Mouse (Mus musculus): ENCODE results near the gene Trim33. TPM values are rescaled to one million over a fixed set of nuclear protein-coding genes. Genes with fewer than 3 reads are reported as not detected.

The Trim33 gene
- total and polyA plus RNA-seq, 3 experiments: 20.2 to 30.4 TPM; not detected in 1

DNA sequence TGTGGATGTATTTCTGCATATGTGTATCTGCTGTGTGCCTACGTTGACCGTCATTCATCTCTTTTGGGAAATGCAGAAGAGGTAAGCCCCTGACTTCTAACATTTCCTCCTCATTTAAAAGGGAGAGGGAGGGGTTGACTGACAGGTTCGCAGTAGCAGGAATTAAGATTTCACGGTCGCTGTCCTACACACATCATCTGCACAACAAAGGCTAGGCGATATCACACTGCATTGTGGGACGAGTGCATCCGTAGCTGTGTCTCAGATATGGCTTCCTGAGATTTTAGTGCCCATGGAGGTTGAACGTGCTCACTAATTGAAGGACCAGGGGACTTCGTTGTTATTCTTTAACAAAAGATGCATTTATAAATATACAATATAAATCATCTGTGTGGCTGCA lies 123.1 kb downstream of the Trim33 start:
- no peak overlapping the region for H3K27ac ChIP-seq (ENCODE audit: control insufficient read depth, low read depth, low read length)
- no peak overlapping the region for H3K4me3 ChIP-seq (ENCODE audit: control insufficient read depth in 1 of 2, insufficient read depth in 1 of 2, low read depth in 2 of 2, low read length in 2 of 2)
- TF ChIP-seq CTCF (IDR thresholded peaks at IDR 0.05 in 2 of 3, conservative IDR thresholded peaks at IDR 0.05 in 1 of 3; ENCODE audit: control insufficient read depth in 1 of 3, insufficient read depth in 1 of 3, low read depth in 2 of 3, low read length in 3 of 3, poor library complexity in 1 of 3, severe bottlenecking in 1 of 3) (no peak), MAX (IDR thresholded peaks at IDR 0.05; ENCODE audit: low read length) (no peak), POLR2AphosphoS5 (IDR thresholded peaks at IDR 0.05; ENCODE audit: borderline replicate concordance, low read depth, low read length) (no peak), TAL1 (IDR thresholded peaks at IDR 0.05; ENCODE audit: low read length) (no peak), MEF2A (IDR thresholded peaks at IDR 0.05; ENCODE audit: extremely low read depth, insufficient replicate concordance, low read depth, low read length, poor library complexity, severe bottlenecking) (no peak), GATA1 (IDR thresholded peaks at IDR 0.05; ENCODE audit: low read depth, low read length) (no peak), USF1 (IDR thresholded peaks at IDR 0.05; ENCODE audit: low read depth, low read length) (no peak)
- H3K79me2 ChIP-seq (ENCODE audit: control insufficient read depth, insufficient read depth, low read length, poor library complexity): no peaks in the 10 kb centered on the region
- peaks cover 2 to 4% of the 10 kb centered on the region in 2 experiments; a peak in 2 of 4 replicates for H3K27me3 ChIP-seq (ENCODE audit: control insufficient read depth in 1 of 2, insufficient read depth in 2 of 2, low read length in 2 of 2)
- H3K9ac ChIP-seq (ENCODE audit: control insufficient read depth, low read depth, low read length, poor library complexity, severe bottlenecking): no peak overlapping the region
- no peak for DNase-seq (ENCODE audit: low read depth, low spot score)
- no peaks in the 10 kb centered on the region for H3K9me3 ChIP-seq (replicated peaks; ENCODE audit: insufficient read depth, low read length)
- no peaks in the 10 kb centered on the region for H3K36me3 ChIP-seq (ENCODE audit: control insufficient read depth in 1 of 2, insufficient read depth in 2 of 2, low read length in 2 of 2)
- H3K4me1 ChIP-seq (ENCODE audit: control insufficient read depth in 1 of 2, insufficient read depth in 2 of 2, low read length in 2 of 2): no peaks in the 10 kb centered on the region

- peaks cover 2 to 4% of the 10 kb centered on the region in 2 experiments; a peak in 2 of 4 replicates for H3K27me3 ChIP-seq (ENCODE audit: control insufficient read depth in 1 of 2, insufficient read depth in 2 of 2, low read length in 2 of 2)
- no peak overlapping the region for H3K9ac ChIP-seq (ENCODE audit: control insufficient read depth, low read depth, low read length, poor library complexity, severe bottlenecking)
- H3K9me3 ChIP-seq (replicated peaks; ENCODE audit: insufficient read depth, low read length): no peaks in the 10 kb centered on the region
- H3K27ac ChIP-seq (ENCODE audit: control insufficient read depth, low read depth, low read length): no peak overlapping the region
- no peak for DNase-seq (ENCODE audit: low read depth, low spot score)
- TF ChIP-seq HCFC1 (IDR thresholded peaks at IDR 0.05; ENCODE audit: low read depth, low read length): no peak
- TF ChIP-seq MYC (IDR thresholded peaks at IDR 0.05; ENCODE audit: low read depth, low read length): no peak
- H3K79me2 ChIP-seq (ENCODE audit: control insufficient read depth, insufficient read depth, low read length, poor library complexity): no peaks in the 10 kb centered on the region
- H3K36me3 ChIP-seq (ENCODE audit: control insufficient read depth in 1 of 2, insufficient read depth in 2 of 2, low read length in 2 of 2): no peaks in the 10 kb centered on the region
- no peaks in the 10 kb centered on the region for H3K4me1 ChIP-seq (ENCODE audit: control insufficient read depth in 1 of 2, insufficient read depth in 2 of 2, low read length in 2 of 2)
- no peak overlapping the region for H3K4me3 ChIP-seq (ENCODE audit: control insufficient read depth in 1 of 2, insufficient read depth in 1 of 2, low read depth in 2 of 2, low read length in 2 of 2)
Measured at GRCm38 (mm10) chr3:103405135-103405534, 126.0 kb downstream of the Trim33 start.

DNA sequence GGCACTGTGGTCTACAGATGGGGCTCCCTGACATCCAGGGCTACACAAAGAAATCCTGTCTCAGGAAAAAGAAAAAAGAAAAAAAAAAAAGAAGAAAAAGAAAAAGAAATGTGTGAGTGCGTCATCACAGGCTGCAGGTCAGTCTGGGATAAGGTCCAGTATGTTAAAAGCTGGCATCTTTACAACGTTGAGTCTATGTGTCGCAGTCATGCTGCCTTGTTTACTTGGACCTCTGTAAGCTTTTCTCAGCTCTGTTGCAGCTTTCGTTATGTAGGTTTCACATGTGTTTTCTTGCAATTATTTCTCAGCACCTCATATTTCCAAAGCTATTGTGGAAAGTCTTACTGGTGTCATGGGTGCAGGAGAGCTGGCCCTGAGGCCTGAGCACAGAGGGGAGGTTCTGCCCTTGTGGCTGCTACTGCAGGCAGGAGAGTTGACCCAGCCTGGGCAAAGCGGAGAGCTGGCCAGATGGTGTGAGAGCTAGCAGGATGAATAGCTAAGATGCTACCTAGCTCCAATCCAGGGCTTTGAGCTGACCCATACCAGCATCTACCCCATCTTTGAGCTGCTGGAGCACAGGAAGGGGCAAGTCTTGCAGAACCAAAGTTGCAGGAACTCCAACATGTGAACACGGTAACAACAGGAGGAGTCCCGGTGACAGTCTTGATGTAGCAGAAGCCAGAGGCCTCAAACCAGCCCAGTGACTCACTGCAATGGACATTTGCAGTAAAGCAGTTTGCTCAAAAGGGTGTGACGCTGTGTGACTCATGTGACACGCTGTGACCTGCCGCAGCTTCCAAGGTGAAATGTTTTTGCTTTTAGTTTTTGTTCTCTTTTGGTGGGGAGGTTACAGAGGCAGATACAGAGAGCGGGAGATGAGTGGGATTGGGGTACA lies 127.0 kb downstream of the Trim33 start:
- Histone ChIP-seq H3K4me1 (ENCODE audit: control insufficient read depth in 1 of 2, insufficient read depth in 2 of 2, low read length in 2 of 2) (no peaks in the 10 kb centered on the region), H3K4me3 (ENCODE audit: control insufficient read depth in 1 of 2, insufficient read depth in 1 of 2, low read depth in 2 of 2, low read length in 2 of 2) (no peak overlapping the region), H3K27ac (ENCODE audit: control insufficient read depth, low read depth, low read length) (no peak overlapping the region), H3K79me2 (ENCODE audit: control insufficient read depth, insufficient read depth, low read length, poor library complexity) (no peaks in the 10 kb centered on the region), H3K9me3 (replicated peaks; ENCODE audit: insufficient read depth, low read length) (no peaks in the 10 kb centered on the region), H3K36me3 (ENCODE audit: control insufficient read depth in 1 of 2, insufficient read depth in 2 of 2, low read length in 2 of 2) (no peaks in the 10 kb centered on the region), H3K27me3 (ENCODE audit: control insufficient read depth in 1 of 2, insufficient read depth in 2 of 2, low read length in 2 of 2) (peaks cover 2 to 6% of the 10 kb centered on the region in 2 experiments; a peak in 3 of 4 replicates), H3K9ac (ENCODE audit: control insufficient read depth, low read depth, low read length, poor library complexity, severe bottlenecking) (no peak overlapping the region)
- TF ChIP-seq GABPA (IDR thresholded peaks at IDR 0.05; ENCODE audit: low read depth, low read length): no peak
- TF ChIP-seq MXI1 (IDR thresholded peaks at IDR 0.05; ENCODE audit: low read depth, low read length): no peak
- no peak for TF ChIP-seq ETS1 (IDR thresholded peaks at IDR 0.05; ENCODE audit: low read depth, low read length)
- no peak for TF ChIP-seq TCF12 (IDR thresholded peaks at IDR 0.05; ENCODE audit: low read depth, low read length)
- no peak for TF ChIP-seq ZKSCAN1 (IDR thresholded peaks at IDR 0.05; ENCODE audit: low read depth, low read length)
- TF ChIP-seq USF1 (IDR thresholded peaks at IDR 0.05; ENCODE audit: low read depth, low read length): no peak
- TF ChIP-seq HCFC1 (IDR thresholded peaks at IDR 0.05; ENCODE audit: low read depth, low read length): no peak
- no peak for TF ChIP-seq POLR2A (IDR thresholded peaks at IDR 0.05; ENCODE audit: control insufficient read depth in 1 of 2, insufficient read depth in 1 of 2, low read depth in 1 of 2, low read length in 2 of 2, poor library complexity in 1 of 2)
- TF ChIP-seq E2F4 (IDR thresholded peaks at IDR 0.05; ENCODE audit: borderline replicate concordance, low read depth, low read length): no peak
- no peak for TF ChIP-seq USF2 (IDR thresholded peaks at IDR 0.05; ENCODE audit: borderline replicate concordance in 1 of 2, insufficient read depth in 1 of 2, low read depth in 1 of 2, low read length in 2 of 2)
- no peak for TF ChIP-seq GATA1 (IDR thresholded peaks at IDR 0.05; ENCODE audit: low read depth, low read length)
- no peak for TF ChIP-seq SIN3A (IDR thresholded peaks at IDR 0.05; ENCODE audit: low read length)
- no peak for DNase-seq (ENCODE audit: low read depth, low spot score)

Data from MEL (cell line).